Mouse (Mus musculus) midbrain, embryonic 11.5 days (tissue): ENCODE measurements around the gene Zic4. TPM values are rescaled to one million over a fixed set of nuclear protein-coding genes. Genes with fewer than 3 reads are reported as not detected.

Source experiments
- ATAC-seq: fragments of 200-750 bp; cut with Nextera tagmentation; 2 replicates; pipeline ENCODE4 v1.8.0; 2017; ENCODE audit warnings: moderate TSS enrichment, moderate library complexity; ENCODE audit not compliant: low FRiP score
- DNase-seq: peaks from one replicate; pipeline ENCODE4 v3.0.0; 2015; ENCODE audit warnings: low spot score; ENCODE audit errors: missing footprints
- H3K27ac ChIP-seq: fragments of 300-500 bp; sonication (generic); 2 replicates; pipeline ENCODE4 v1.5.1; 2014; ENCODE audit warnings: low read depth, low read length
- H3K27me3 ChIP-seq: fragments of 300-500 bp; sonication (generic); 2 replicates; pipeline ENCODE4 v1.6.1; 2014; ENCODE audit warnings: mild to moderate bottlenecking, low read length, moderate library complexity, mixed read lengths; ENCODE audit not compliant: control insufficient read depth, insufficient read depth
- H3K36me3 ChIP-seq: fragments of 300-500 bp; sonication (generic); 2 replicates; pipeline ENCODE4 v1.6.1; 2014; ENCODE audit warnings: mild to moderate bottlenecking, low read length, moderate library complexity, mixed read lengths; ENCODE audit not compliant: control insufficient read depth, insufficient read depth
- H3K4me1 ChIP-seq: fragments of 300-500 bp; sonication (generic); 2 replicates; pipeline ENCODE4 v1.6.1; 2014; ENCODE audit warnings: low read length; ENCODE audit not compliant: control insufficient read depth, insufficient read depth
- H3K4me2 ChIP-seq: fragments of 300-500 bp; sonication (generic); 2 replicates; pipeline ENCODE4 v1.6.1; 2014; ENCODE audit warnings: mild to moderate bottlenecking, moderate library complexity
- H3K4me3 ChIP-seq: fragments of 300-500 bp; sonication (generic); 2 replicates; pipeline ENCODE4 v1.5.1; 2014; ENCODE audit warnings: low read depth, low read length
- H3K9ac ChIP-seq: fragments of 300-500 bp; sonication (generic); 2 replicates; pipeline ENCODE4 v1.6.1; 2014; ENCODE audit warnings: low read length
- H3K9me3 ChIP-seq: fragments of 300-500 bp; sonication (generic); 2 replicates; pipeline ENCODE4 v1.6.1; 2016; ENCODE audit warnings: low read length; ENCODE audit not compliant: control insufficient read depth
- WGBS: fragments of 180-500 bp; shearing (Covaris S2); extraction: QIAGEN DNeasy Blood & Tissue Kit; methylation state at CpG from one replicate; pipeline ENCODE4 v1.1.7; 2014; 5-methylcytosine and 5-hydroxymethylcytosine counted together
- polyA plus RNA-seq: library from polyadenylated mRNA; unstranded; fragments of >200 nt; fragmentation: Nextera tagmentation; extraction: Ambion mirVana; gene quantifications from 2 replicates; pipeline ENCODE4 v1.2.1, GENCODE M21; 2014

Zic4 gene
- polyA plus RNA-seq, 1 experiment from 2014 or later, result 41.7 TPM

DNA sequence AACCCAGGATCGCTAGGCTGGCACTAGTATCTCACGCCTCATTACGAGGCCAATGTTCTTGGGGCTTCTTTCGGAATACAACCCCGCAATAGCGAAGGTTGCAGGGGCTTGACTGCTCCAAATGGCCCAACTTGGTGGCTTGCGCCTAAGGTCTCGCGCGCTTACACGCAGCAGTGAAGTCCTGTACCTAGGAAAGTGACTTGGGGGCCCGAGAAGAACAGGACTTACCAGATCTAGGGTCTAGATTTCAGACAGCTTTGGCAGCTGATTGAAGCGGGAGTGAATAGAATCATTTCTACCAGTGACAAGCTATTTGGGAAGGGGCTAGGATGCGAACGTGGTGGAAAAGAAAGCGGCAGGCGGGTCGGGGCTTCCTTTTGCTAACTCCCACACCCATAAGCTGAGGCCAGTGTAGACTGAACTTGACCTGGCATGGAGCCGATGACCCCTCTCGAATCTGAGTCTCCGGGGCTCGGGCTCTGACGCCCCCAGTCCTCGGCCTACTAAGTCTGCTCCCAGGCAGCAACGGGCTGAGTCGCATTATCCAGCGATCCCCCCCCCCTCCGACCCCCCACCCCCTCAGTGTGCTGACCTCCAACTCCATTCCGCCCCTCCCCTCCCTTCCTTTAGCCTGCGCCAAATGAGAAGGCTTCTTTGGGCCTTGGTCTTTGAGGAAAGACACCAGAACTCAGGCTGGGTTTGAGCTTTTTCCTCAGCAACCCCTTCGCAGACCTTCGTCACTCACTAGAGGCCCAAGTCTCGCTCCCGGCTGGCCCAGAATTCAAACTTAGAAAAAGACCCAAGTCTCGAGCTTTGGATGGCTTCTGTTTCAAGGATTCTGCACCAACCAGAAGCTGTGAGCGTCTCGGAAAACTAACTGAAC is 8.4 kb upstream of the Zic4 start:
- peak; percentile 6; the same call in 1 of the 2 replicates for ATAC-seq
- H3K4me1 ChIP-seq, result peaks cover 15% of the 10 kb centered on the region
- peak; percentile 96 for DNase-seq
- H3K27me3 ChIP-seq, result peaks cover 73% of the 10 kb centered on the region
- H3K9me3 ChIP-seq, result no peaks in the 10 kb centered on the region
- H3K36me3 ChIP-seq, result no peaks in the 10 kb centered on the region
- peak overlapping the region; percentile 54 for H3K4me2 ChIP-seq
- peak overlapping the region; percentile 27 for H3K4me3 ChIP-seq
- H3K9ac ChIP-seq, result peak overlapping the region; percentile 64
- WGBS, result 3% methylated on average over 37 of the region's 37 CpGs
- H3K27ac ChIP-seq, result peak overlapping the region; percentile 63

DNA sequence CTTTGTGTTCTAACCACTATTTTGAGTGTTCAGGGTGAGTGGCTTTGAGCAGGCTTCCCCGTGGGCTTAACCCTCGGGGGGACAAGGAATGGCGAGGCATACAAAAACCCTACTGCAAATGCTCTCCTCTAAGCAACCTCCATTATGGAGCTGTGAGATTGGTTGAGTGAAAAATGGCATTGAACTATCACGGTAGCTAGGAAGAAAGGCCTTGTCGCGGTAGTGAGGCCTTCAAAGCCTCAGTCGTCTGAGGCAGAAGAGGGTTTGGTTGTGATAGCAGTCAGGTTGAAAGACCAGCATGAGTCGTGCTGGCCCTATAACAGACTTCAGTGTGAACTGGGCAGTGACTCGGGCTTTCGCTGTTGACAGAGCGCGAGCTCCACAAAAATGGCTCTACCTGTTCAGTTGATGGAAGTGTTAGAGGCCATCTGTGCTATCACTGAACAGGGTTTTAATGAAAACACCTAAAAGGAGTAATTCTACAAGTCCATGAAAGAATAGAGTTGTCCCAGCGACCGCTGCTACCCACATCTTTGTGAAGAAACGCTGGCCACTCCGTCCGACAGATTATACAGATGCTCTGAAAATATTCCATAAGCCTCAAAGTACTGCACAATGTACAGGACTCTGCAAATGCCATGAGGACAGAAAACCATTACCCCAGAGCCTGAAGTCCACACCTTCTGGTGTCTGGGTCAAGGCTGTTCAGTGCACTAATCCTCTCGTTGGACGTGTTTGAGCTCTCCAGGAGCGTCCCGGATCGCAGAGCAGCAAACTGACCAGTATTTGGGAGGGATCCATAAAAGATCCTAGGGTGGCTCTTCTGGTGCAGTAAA is 7.6 kb upstream of the Zic4 start:
- Histone ChIP-seq H3K27me3 (peaks cover 75% of the 10 kb centered on the region), H3K4me2 (peak overlapping the region; percentile 54), H3K4me3 (peak overlapping the region; percentile 27), H3K36me3 (no peaks in the 10 kb centered on the region), H3K9ac (peak overlapping the region; percentile 64), H3K4me1 (peaks cover 15% of the 10 kb centered on the region), H3K27ac (peak overlapping the region; percentile 63), H3K9me3 (no peaks in the 10 kb centered on the region)
- WGBS, result 4% methylated on average over 22 of the region's 22 CpGs
- ATAC-seq (no peak; the same call in 1 of the 2 replicates), DNase-seq (peak; percentile 96)

DNA sequence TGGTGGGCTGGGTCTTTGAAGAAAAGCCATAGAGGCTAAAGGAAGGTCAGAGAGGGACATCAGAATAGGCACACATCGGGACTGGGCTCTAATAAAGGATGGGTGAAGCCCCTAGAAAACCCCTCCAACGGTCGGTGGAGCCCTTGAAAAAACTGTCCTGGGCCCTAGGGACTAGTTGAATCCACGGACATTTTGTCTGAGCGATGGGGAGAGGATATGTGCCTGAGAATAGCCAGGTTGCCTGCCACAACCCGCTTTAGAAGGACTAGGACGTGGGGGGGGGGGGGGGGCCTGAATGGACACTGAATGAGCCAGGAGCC is 7.0 kb upstream of the Zic4 start:
- H3K9me3 ChIP-seq, result no peaks in the 10 kb centered on the region
- peak overlapping the region; percentile 63 for H3K27ac ChIP-seq
- peak overlapping the region; percentile 27 for H3K4me3 ChIP-seq
- no peaks in the 10 kb centered on the region for H3K36me3 ChIP-seq
- H3K4me1 ChIP-seq, result peaks cover 15% of the 10 kb centered on the region
- no peak for DNase-seq
- H3K9ac ChIP-seq, result peak overlapping the region; percentile 64
- H3K4me2 ChIP-seq, result peak overlapping the region; percentile 54
- peaks cover 76% of the 10 kb centered on the region for H3K27me3 ChIP-seq
- no peak; the same call in 1 of the 2 replicates for ATAC-seq
- 0% methylated on average over 7 of the region's 7 CpGs for WGBS

GRCm38 (mm10) chr9:91355629-91356352 is 6.4 kb upstream of the Zic4 start:
- peaks cover 71% of the 10 kb centered on the region for H3K27me3 ChIP-seq

DNA sequence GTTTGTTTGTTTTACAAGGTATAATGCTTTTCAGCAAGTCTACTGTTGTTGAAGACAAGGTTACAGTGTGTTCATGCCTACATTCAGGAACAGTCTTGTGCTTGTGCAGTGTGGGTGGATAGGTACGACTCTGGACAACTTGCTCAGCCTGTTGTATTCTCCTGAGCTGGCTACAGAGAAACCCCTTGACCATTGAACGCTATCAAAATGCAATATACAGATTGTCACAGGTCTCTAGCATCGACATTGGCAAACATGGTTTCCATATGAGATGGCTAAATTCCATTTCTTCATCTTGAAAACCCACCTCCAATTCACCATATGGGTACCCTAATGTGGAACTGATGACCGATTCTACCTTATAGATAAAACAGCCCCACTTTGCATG is 5.9 kb upstream of the Zic4 start:
- Histone ChIP-seq H3K27ac (no peak overlapping the region), H3K9me3 (no peaks in the 10 kb centered on the region), H3K36me3 (no peaks in the 10 kb centered on the region), H3K4me1 (peaks cover 13% of the 10 kb centered on the region), H3K9ac (no peak overlapping the region; the same call in 1 of the 2 replicates), H3K4me2 (peak overlapping the region; percentile 54; the same call in 1 of the 2 replicates), H3K27me3 (peaks cover 65% of the 10 kb centered on the region), H3K4me3 (no peak overlapping the region)
- ATAC-seq, result no peak
- peak; percentile 92 for DNase-seq
- WGBS, result 10% methylated on average over 4 of the region's 4 CpGs

More at GRCm38 (mm10) chr9:91355629-91356352, 6.4 kb upstream of the Zic4 start:
- Histone ChIP-seq H3K9ac (peak overlapping the region; percentile 64), H3K4me3 (peak overlapping the region; percentile 27), H3K4me2 (peak overlapping the region; percentile 54), H3K4me1 (peaks cover 15% of the 10 kb centered on the region), H3K36me3 (no peaks in the 10 kb centered on the region), H3K27ac (peak overlapping the region; percentile 63), H3K9me3 (no peaks in the 10 kb centered on the region)
- WGBS, result 1% methylated on average over 34 of the region's 35 CpGs
- peak; percentile 80 for ATAC-seq
- peak; percentile 97 for DNase-seq

GRCm38 (mm10) chr9:91357321-91357720 is 4.9 kb upstream of the Zic4 start:
- peaks cover 60% of the 10 kb centered on the region for H3K27me3 ChIP-seq
- peak overlapping the region; percentile 44; the same call in 1 of the 2 replicates for H3K9ac ChIP-seq
- ATAC-seq (no peak), DNase-seq (peak; percentile 91)
- no peak overlapping the region for H3K27ac ChIP-seq
- H3K36me3 ChIP-seq, result no peaks in the 10 kb centered on the region
- H3K4me3 ChIP-seq, result no peak overlapping the region
- H3K4me2 ChIP-seq, result peak overlapping the region; percentile 24; the same call in 1 of the 2 replicates
- no peaks in the 10 kb centered on the region for H3K9me3 ChIP-seq
- H3K4me1 ChIP-seq, result peaks cover 13% of the 10 kb centered on the region
- WGBS, result 13% methylated on average over 3 of the region's 3 CpGs

- H3K4me2 ChIP-seq, result peak overlapping the region; percentile 50
- H3K27ac ChIP-seq, result no peak overlapping the region
- H3K9ac ChIP-seq, result peak overlapping the region; percentile 54; the same call in 1 of the 2 replicates
- WGBS, result 8% methylated on average over 10 of the region's 10 CpGs
- H3K9me3 ChIP-seq, result no peaks in the 10 kb centered on the region
- H3K36me3 ChIP-seq, result peaks cover 2% of the 10 kb centered on the region; the same call in 1 of the 2 replicates
- peaks cover 62% of the 10 kb centered on the region for H3K27me3 ChIP-seq
- DNase-seq (peak; percentile 94), ATAC-seq (no peak)
- peak overlapping the region; percentile 31 for H3K4me3 ChIP-seq
- H3K4me1 ChIP-seq, result peaks cover 6% of the 10 kb centered on the region
Observed at GRCm38 (mm10) chr9:91358851-91359687, 3.1 kb upstream of the Zic4 start.
